Mouse (Mus musculus): ENCODE measurements around the gene 4930578C19Rik.
"Not testable (repeated sequence)": the region's sequence is repeated elsewhere in the genome, so short reads cannot be mapped to it uniquely, and the experiment has no call there.

The 4930578C19Rik gene

GRCm38 (mm10) chrX:18461198-18461601, at the start of gene 4930578C19Rik:
4930578C19Rik (minus strand) TSS chrX:18461397.
- no peak for DNase-seq (ENCODE audit: low read depth, low spot score)

- no peak for DNase-seq (ENCODE audit: low read depth, low spot score)
These were observed 6.5 kb upstream of the 4930578C19Rik start for GRCm38 (mm10) chrX:18467690-18468089.

- DNase-seq (ENCODE audit: low read depth, low spot score) = no peak
These were observed 1.7 kb upstream of the 4930578C19Rik start for GRCm38 (mm10) chrX:18462879-18463278.

GRCm38 (mm10) chrX:18451559-18451958, 9.6 kb downstream of the 4930578C19Rik start:
- DNase-seq (ENCODE audit: low read depth, low spot score) = no peak

- peak; percentile 47 for DNase-seq (ENCODE audit: low read depth, low spot score)
These were observed 19.1 kb downstream of the 4930578C19Rik start for GRCm38 (mm10) chrX:18442066-18442465.

GRCm38 (mm10) chrX:18425451-18425850, 35.7 kb downstream of the 4930578C19Rik start:
- DNase-seq (ENCODE audit: low read depth, low spot score) = no peak

- DNase-seq (ENCODE audit: low read depth, low spot score) = no peak
These were observed 38.0 kb downstream of the 4930578C19Rik start for GRCm38 (mm10) chrX:18423206-18423605.

- DNase-seq (ENCODE audit: low read depth, low spot score) = no peak
These were observed 40.9 kb downstream of the 4930578C19Rik start for GRCm38 (mm10) chrX:18420161-18420784.

- no peak for DNase-seq (ENCODE audit: low read depth, low spot score)
These were observed 42.2 kb downstream of the 4930578C19Rik start for GRCm38 (mm10) chrX:18418977-18419376.

GRCm38 (mm10) chrX:18414560-18414959, 46.6 kb downstream of the 4930578C19Rik start:
- no peak for DNase-seq (ENCODE audit: low read depth, low spot score)

- no peak for DNase-seq (ENCODE audit: low read depth, low spot score)
These were observed 49.9 kb downstream of the 4930578C19Rik start for GRCm38 (mm10) chrX:18411071-18411840.

- DNase-seq (ENCODE audit: low read depth, low spot score) = no peak
These were observed 51.6 kb downstream of the 4930578C19Rik start for GRCm38 (mm10) chrX:18409598-18409997.

- no peak for DNase-seq (ENCODE audit: low read depth, low spot score)
These were observed 58.9 kb downstream of the 4930578C19Rik start for GRCm38 (mm10) chrX:18402296-18402695.

GRCm38 (mm10) chrX:18396700-18397099, 64.5 kb downstream of the 4930578C19Rik start:
- no peak for DNase-seq (ENCODE audit: low read depth, low spot score)

- not testable (repeated sequence) for DNase-seq (ENCODE audit: low read depth, low spot score)
These were observed 77.0 kb downstream of the 4930578C19Rik start for GRCm38 (mm10) chrX:18384181-18384580.

Measured in retina, adult 2 months (tissue).